Mouse (Mus musculus) neural tube, embryonic 12.5 days (tissue): ENCODE measurements at regions not wholly inside any gene's neighbourhood (a gene's known extent, or its start where the extent isn't known, plus 50 kb on each side); places are given as distances from the start of the nearest gene placed in this dataset.

Experiments
- ATAC-seq: fragments of 200-750 bp; cut with Nextera tagmentation; 2 replicates; pipeline ENCODE4 v1.8.0; 2017; ENCODE audit warnings: low read depth, mild to moderate bottlenecking, moderate TSS enrichment, moderate library complexity; ENCODE audit not compliant: low FRiP score
- H3K27ac ChIP-seq: fragments of 300-500 bp; sonication (generic); 2 replicates; pipeline ENCODE4 v1.5.1; 2016
- H3K27me3 ChIP-seq: fragments of 300-500 bp; sonication (generic); replicated peaks from 2 replicates; pipeline ENCODE4 v1.6.1; 2016; ENCODE audit warnings: mild to moderate bottlenecking
- H3K36me3 ChIP-seq: fragments of 300-500 bp; sonication (generic); 2 replicates; pipeline ENCODE4 v1.6.1; 2016; ENCODE audit warnings: mild to moderate bottlenecking
- H3K4me1 ChIP-seq: fragments of 300-500 bp; sonication (generic); 2 replicates; pipeline ENCODE4 v1.6.1; 2016
- H3K4me2 ChIP-seq: fragments of 300-500 bp; sonication (generic); replicated peaks from 2 replicates; pipeline ENCODE4 v1.6.1; 2016; ENCODE audit warnings: mild to moderate bottlenecking
- H3K4me3 ChIP-seq: fragments of 300-500 bp; sonication (generic); 2 replicates; pipeline ENCODE4 v1.5.1; 2016
- H3K9ac ChIP-seq: fragments of 300-500 bp; sonication (generic); 2 replicates; pipeline ENCODE4 v1.6.1; 2016; ENCODE audit warnings: mild to moderate bottlenecking
- H3K9me3 ChIP-seq: fragments of 300-500 bp; sonication (generic); 2 replicates; pipeline ENCODE4 v1.6.1; 2016; ENCODE audit warnings: mild to moderate bottlenecking
- WGBS: fragments of 180-500 bp; shearing (Covaris S2); methylation state at CpG from one replicate; pipeline ENCODE4 v1.1.7; 2016; 5-methylcytosine and 5-hydroxymethylcytosine counted together

DNA sequence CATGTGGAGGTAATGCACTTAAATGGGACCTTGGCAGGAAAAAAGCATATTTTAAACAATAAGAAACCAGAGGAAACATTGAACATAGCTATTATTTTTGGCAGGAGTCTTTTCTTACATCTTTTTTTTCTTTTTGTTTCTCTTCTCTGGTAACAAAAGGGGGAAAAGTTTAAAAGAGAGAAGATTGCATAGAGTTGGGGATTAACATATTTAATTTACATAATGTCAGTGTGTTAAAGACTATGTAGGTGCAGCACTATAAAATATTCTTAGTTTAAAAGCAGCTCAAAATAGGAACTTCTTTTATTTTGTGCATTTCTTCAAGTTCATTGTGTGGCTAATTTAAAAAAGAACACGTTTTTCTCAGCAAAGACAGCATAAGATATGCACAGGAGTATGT is 1087.5 kb downstream of the Cdh11 start:
- H3K4me2 ChIP-seq: no peak overlapping the region
- H3K9me3 ChIP-seq: no peaks in the 10 kb centered on the region
- no peak for ATAC-seq
- H3K9ac ChIP-seq: no peak overlapping the region
- H3K4me3 ChIP-seq: no peak overlapping the region
- H3K27ac ChIP-seq: no peak overlapping the region
- WGBS: 48% methylated on average over 1 of the region's 1 CpGs
- no peaks in the 10 kb centered on the region for H3K4me1 ChIP-seq
- no peaks in the 10 kb centered on the region for H3K27me3 ChIP-seq
- no peaks in the 10 kb centered on the region for H3K36me3 ChIP-seq

DNA sequence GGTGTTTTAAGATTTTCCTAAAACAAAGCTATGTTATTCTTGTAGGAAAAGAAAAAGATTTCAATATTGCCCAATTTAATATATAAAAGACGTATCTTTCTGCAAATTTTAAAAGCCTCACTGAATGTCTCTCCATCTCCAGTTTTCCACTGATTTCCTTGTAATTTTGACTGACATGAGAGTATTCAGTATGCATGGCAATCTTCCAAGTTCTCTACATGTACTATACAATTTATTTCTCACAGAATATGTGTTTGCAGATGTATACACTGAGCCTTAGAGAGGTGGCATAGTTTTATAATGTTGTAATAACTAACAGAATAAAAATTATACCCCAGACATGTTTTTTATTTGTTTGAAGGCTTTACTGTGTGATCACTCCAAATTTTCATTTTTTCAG is 1094.5 kb downstream of the Cdh11 start:
- Histone ChIP-seq H3K27ac (no peak overlapping the region), H3K4me2 (no peak overlapping the region), H3K9me3 (no peaks in the 10 kb centered on the region), H3K4me1 (no peaks in the 10 kb centered on the region), H3K36me3 (no peaks in the 10 kb centered on the region), H3K4me3 (no peak overlapping the region), H3K27me3 (no peaks in the 10 kb centered on the region), H3K9ac (no peak overlapping the region)
- no peak for ATAC-seq
- WGBS: 98% methylated on average over 1 of the region's 1 CpGs

DNA sequence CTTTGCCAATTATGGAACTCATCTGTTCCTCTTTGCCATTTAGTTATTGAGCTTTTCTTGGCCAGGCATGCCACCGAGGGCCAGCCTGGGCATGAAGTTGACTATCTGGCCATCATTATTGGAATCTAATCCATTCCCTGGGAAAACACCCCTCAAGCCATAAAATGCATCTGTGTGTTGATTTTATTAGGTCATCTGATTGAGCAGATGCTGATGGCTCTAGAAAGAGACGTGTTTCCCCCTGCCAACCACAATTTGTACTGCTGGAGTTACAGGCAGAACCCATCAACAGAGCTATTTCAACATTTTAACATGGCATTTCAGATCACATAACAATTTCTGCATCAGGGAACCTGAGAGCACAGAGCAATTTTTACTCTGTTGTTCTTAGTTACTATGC is 1116.5 kb downstream of the Cdh11 start:
- 64% methylated on average over 2 of the region's 2 CpGs for WGBS
- H3K4me2 ChIP-seq: no peak overlapping the region
- H3K27ac ChIP-seq: no peak overlapping the region
- H3K4me1 ChIP-seq: no peaks in the 10 kb centered on the region
- H3K9ac ChIP-seq: no peak overlapping the region
- no peaks in the 10 kb centered on the region for H3K9me3 ChIP-seq
- no peaks in the 10 kb centered on the region for H3K27me3 ChIP-seq
- no peaks in the 10 kb centered on the region for H3K36me3 ChIP-seq
- ATAC-seq: no peak
- H3K4me3 ChIP-seq: no peak overlapping the region

DNA sequence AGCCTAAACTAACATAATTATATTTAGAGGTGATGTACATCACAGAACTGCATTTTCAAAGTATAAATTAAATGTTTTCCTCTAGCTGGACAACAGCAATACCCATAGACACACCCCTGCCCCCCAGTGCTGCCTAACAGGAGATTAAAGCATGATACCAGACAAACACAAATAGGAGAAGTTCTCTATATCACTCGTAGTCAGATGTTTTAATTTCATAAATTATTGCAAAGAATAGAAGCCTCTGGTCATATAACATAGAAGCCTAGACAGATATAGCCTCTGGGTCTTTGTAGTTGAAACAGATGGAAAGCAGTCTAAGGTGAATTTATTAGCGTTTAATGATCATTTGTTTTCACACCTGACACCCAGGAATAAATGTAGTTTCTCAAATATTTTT is 1122.6 kb downstream of the Cdh11 start:
- WGBS: 58% methylated on average over 2 of the region's 2 CpGs
- Histone ChIP-seq H3K4me3 (no peak overlapping the region), H3K36me3 (no peaks in the 10 kb centered on the region), H3K9me3 (no peaks in the 10 kb centered on the region), H3K9ac (no peak overlapping the region), H3K4me2 (no peak overlapping the region), H3K27ac (no peak overlapping the region), H3K4me1 (no peaks in the 10 kb centered on the region), H3K27me3 (no peaks in the 10 kb centered on the region)
- ATAC-seq: no peak

DNA sequence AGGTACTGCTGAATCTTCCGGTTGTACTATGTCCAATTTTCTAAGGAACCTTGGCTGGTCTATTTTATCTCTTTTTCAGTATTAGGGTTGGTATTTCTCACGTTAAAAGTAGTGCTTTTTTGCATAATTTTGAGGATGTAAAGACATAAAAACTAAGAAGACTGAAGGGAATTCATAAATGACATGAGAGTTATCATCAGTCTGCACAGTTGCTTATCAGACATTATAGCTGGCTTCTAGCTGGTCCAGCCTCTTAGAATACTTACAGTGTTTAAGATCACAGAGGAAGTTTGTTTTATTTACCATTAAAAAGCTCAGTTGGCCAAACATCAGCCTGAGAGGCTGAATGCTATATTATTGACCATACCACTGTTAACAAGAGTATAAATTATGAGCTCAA is 1130.2 kb downstream of the Cdh11 start:
- Histone ChIP-seq H3K4me1 (no peaks in the 10 kb centered on the region), H3K9ac (no peak overlapping the region), H3K27ac (no peak overlapping the region), H3K9me3 (no peaks in the 10 kb centered on the region), H3K27me3 (no peaks in the 10 kb centered on the region), H3K36me3 (no peaks in the 10 kb centered on the region), H3K4me2 (no peak overlapping the region), H3K4me3 (no peak overlapping the region)
- 61% methylated on average over 2 of the region's 2 CpGs for WGBS
- ATAC-seq: no peak

DNA sequence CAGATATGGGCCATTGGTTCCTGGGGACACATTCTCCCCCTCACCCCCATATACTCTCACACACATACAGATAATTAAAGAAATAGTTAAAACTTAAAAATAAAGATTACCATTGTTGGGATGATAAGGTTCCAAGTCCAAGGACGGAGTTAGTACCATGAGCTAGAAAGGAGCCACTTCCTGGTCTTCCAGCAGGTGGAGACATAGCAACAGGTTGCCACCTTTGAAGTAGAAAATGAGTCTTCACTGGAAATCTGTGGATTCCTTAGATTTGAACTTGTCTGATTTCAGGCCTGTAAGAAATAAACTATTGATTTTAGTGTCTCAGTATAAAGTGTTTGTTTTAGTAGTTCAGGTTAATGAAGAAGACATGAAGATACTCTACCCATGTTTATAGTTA is 1156.6 kb downstream of the Cdh11 start:
- WGBS: 38% methylated on average over 1 of the region's 1 CpGs
- H3K27ac ChIP-seq: no peak overlapping the region
- H3K4me1 ChIP-seq: no peaks in the 10 kb centered on the region
- no peak overlapping the region for H3K9ac ChIP-seq
- no peaks in the 10 kb centered on the region; the same call in 1 of the 2 replicates for H3K9me3 ChIP-seq
- no peak overlapping the region for H3K4me2 ChIP-seq
- H3K36me3 ChIP-seq: no peaks in the 10 kb centered on the region
- no peaks in the 10 kb centered on the region for H3K27me3 ChIP-seq
- no peak overlapping the region for H3K4me3 ChIP-seq
- ATAC-seq: no peak

DNA sequence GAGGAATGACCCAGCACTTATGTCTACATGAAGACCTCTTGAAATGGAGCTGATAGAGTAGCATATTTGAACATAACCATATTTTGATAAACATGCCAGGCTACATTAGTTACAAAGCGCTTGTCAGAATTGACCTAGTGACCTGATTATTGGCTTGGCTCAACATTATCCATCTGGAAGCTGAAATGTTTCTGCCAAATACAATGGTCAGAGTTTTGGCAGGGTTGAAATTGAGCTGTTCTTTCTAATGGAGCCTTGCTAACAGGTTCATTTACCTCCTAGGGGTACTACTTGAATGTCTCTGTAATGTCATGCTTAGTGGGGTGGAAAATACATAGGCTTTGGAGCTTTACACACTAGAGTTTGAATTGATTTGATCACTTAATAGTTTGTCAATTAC is 1163.5 kb downstream of the Cdh11 start:
- no peak overlapping the region for H3K9ac ChIP-seq
- no peak overlapping the region for H3K4me2 ChIP-seq
- H3K36me3 ChIP-seq: no peaks in the 10 kb centered on the region
- WGBS: 90% methylated on average over 1 of the region's 1 CpGs
- no peak overlapping the region for H3K27ac ChIP-seq
- no peak overlapping the region for H3K4me3 ChIP-seq
- no peaks in the 10 kb centered on the region; the same call in 1 of the 2 replicates for H3K9me3 ChIP-seq
- no peak for ATAC-seq
- H3K27me3 ChIP-seq: no peaks in the 10 kb centered on the region
- no peaks in the 10 kb centered on the region for H3K4me1 ChIP-seq

DNA sequence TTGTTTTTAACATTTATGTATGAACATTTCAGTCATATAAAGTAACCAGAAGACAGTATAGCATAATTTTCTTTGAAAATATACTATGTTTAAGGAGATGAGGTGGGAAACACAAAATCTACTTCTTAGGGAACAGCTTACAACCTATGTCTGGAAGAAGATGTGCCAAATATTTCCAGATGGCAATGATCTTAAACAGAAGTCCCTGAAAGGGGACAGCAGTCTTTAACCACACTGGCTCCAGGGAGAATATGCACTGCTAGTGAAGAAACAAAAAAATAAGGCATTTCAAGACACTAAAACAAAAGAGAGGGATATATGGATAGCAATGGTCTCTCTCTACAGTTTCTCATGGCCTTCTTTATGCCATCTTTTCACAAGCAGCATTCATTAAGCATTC is 1194.3 kb downstream of the Cdh11 start:
- no peak overlapping the region for H3K27ac ChIP-seq
- H3K9me3 ChIP-seq: no peaks in the 10 kb centered on the region
- no peaks in the 10 kb centered on the region for H3K36me3 ChIP-seq
- no peak for ATAC-seq
- no peak overlapping the region for H3K9ac ChIP-seq
- no peaks in the 10 kb centered on the region for H3K4me1 ChIP-seq
- no peaks in the 10 kb centered on the region for H3K27me3 ChIP-seq
- no peak overlapping the region for H3K4me2 ChIP-seq
- H3K4me3 ChIP-seq: no peak overlapping the region

DNA sequence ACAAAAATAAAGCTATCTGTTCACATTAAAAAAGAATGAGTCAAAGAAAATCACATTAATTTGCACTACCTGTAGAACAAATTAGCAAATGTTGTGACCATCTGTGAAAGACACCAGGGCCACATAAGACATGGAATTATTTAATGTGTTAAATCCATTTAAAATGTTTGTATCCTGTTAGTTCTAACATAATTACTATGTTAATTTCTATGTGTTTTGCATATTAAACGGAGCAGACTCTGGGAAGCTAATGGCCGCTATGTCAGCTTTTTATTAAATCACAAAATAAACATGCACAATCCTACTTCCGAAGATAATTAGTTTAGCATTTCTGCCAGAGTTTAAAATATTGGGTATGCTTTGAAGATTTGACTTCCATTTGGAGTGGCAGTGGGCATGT is 1194.8 kb downstream of the Cdh11 start:
- Histone ChIP-seq H3K4me1 (no peaks in the 10 kb centered on the region), H3K4me2 (no peak overlapping the region), H3K9ac (no peak overlapping the region), H3K27ac (no peak overlapping the region), H3K27me3 (no peaks in the 10 kb centered on the region), H3K4me3 (no peak overlapping the region), H3K9me3 (no peaks in the 10 kb centered on the region), H3K36me3 (no peaks in the 10 kb centered on the region)
- WGBS: 79% methylated on average over 3 of the region's 3 CpGs
- no peak for ATAC-seq

DNA sequence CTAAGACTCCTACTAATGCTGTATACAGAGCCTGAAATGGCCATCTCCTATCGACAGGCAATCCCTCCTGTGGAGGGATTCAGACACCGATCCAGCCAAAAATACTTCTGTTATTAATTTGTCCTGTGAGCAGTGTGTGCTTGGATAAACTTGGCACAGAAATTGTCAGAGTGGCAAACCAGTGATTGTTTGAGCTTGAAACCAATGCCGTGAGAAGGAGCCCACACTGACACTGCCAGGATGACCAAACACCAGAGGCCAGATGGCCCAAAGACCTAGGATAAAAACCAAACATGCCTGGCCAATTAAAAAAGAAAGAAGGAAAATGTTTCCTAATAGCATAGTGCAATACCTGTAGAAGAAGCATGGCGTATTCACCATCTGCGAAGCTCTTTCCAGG is 1221.0 kb downstream of the Cdh11 start:
- Histone ChIP-seq H3K4me2 (no peak overlapping the region), H3K4me1 (no peaks in the 10 kb centered on the region), H3K9me3 (no peaks in the 10 kb centered on the region), H3K36me3 (no peaks in the 10 kb centered on the region), H3K27me3 (no peaks in the 10 kb centered on the region), H3K9ac (no peak overlapping the region), H3K4me3 (no peak overlapping the region), H3K27ac (no peak overlapping the region)
- ATAC-seq: no peak
- 87% methylated on average over 5 of the region's 5 CpGs for WGBS

DNA sequence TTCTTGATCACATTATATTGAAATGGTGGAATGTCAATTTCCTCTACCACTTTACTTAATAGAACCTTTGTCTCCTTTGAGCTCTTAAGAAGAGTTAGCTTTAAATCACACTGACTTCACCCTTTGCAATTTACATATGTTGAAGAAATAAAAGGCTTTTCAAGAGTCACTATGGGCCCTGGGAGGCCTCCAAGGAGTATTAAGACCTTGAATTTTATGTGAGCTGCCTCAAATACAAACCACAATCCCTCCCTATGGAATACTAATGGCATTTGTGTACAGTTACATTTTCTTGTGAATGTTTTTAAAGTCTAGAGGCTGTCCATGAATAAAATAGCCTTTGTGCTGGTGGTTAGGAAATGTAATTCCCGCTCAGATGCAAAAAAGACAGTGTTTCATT is 1262.7 kb downstream of the Cdh11 start:
- 27% methylated on average over 1 of the region's 1 CpGs for WGBS
- Histone ChIP-seq H3K36me3 (no peaks in the 10 kb centered on the region), H3K4me1 (no peaks in the 10 kb centered on the region), H3K27me3 (no peaks in the 10 kb centered on the region), H3K9me3 (no peaks in the 10 kb centered on the region), H3K4me3 (no peak overlapping the region), H3K9ac (no peak overlapping the region), H3K27ac (no peak overlapping the region), H3K4me2 (no peak overlapping the region)
- peak; percentile 44 for ATAC-seq

DNA sequence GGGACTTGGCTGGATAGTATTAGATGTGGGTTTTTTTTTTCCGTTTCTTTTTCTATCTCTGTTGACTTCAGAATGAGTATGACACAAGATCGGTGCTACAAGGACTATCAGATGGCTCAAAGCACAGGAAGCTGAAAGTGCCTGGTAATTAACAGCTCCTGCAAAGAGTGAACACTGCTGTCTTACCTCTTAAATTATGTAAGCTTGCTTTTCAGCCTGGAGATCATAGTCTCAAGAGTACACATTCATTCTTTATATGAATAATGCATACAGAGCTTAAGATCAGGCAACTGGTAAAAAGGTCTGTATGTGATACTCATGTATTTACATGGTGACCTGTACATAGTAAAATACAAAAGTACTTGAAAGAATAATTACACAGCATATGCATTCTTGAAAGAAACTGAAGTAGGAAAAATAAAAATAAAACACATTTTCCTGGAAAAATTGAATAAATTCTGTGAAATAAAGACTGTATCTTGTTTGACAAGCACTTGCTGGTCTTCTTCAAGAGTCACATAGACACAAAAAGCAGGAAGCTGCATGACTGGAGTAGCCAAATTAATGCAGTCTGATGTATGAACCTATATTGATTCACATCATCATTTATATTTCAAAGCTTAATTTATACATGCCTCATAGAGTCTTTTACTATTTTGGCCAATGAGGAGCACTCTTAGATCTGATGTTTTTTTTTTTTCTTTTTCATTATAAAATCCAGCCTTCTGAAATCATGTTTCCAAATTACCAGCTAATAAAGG is 1306.7 kb downstream of the Cdh11 start:
- Histone ChIP-seq H3K27me3 (no peaks in the 10 kb centered on the region), H3K9me3 (no peaks in the 10 kb centered on the region), H3K4me1 (no peaks in the 10 kb centered on the region), H3K4me2 (no peak overlapping the region), H3K36me3 (no peaks in the 10 kb centered on the region), H3K27ac (no peak overlapping the region), H3K4me3 (no peak overlapping the region), H3K9ac (no peak overlapping the region)
- no peak for ATAC-seq
- WGBS: 85% methylated on average over 2 of the region's 2 CpGs

DNA sequence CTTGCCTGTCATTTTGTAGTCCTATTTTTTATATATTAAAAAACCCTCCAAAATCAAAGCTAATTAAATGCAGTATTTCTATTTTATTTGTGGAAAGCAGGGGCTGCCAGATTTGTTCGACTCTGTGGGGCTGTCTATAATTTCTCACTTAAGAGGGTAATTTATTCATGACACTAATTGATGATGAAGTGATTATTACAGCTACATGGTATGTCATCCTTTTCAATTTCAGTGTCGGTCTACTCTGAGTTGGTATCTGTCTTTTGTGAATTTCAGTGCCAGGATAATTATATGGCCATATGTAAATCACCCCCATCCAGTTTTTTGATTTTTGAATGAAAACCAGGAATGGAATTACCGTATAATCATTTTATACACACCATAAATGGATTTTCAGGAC is 1319.1 kb downstream of the Cdh11 start:
- Histone ChIP-seq H3K9ac (no peak overlapping the region), H3K27ac (no peak overlapping the region), H3K4me2 (no peak overlapping the region), H3K9me3 (no peaks in the 10 kb centered on the region), H3K27me3 (no peaks in the 10 kb centered on the region), H3K36me3 (no peaks in the 10 kb centered on the region), H3K4me1 (no peaks in the 10 kb centered on the region), H3K4me3 (no peak overlapping the region)
- no peak for ATAC-seq
- 76% methylated on average over 3 of the region's 3 CpGs for WGBS
